Mouse (Mus musculus): ENCODE data around the gene Bach1. TPM values are rescaled to one million over a fixed set of nuclear protein-coding genes. Genes with fewer than 3 reads are reported as not detected.

Gene Bach1
- polyA plus RNA-seq, 1 experiment from 2014 or later, result 22.4 TPM

GRCm38 (mm10) chr16:87701891-87702290 is 3.1 kb downstream of the Bach1 start:
- H3K4me2 ChIP-seq (ENCODE audit: low read depth, low read length), result no peak overlapping the region
- H3K36me3 ChIP-seq (ENCODE audit: control insufficient read depth, insufficient read depth, low read length), result no peaks in the 10 kb centered on the region
- H3K27me3 ChIP-seq (ENCODE audit: control insufficient read depth, insufficient read depth, low read length), result no peaks in the 10 kb centered on the region
- H3K9ac ChIP-seq (replicated peaks; ENCODE audit: low read depth, low read length), result no peak overlapping the region
- H3K4me3 ChIP-seq (ENCODE audit: low read depth, low read length), result no peak overlapping the region
- H3K27ac ChIP-seq (ENCODE audit: low read depth, low read length), result no peak overlapping the region
- ATAC-seq (ENCODE audit: low read depth), result no peak
- 81% methylated on average over 2 of the region's 2 CpGs for WGBS
- H3K9me3 ChIP-seq (ENCODE audit: control insufficient read depth, low read length), result no peaks in the 10 kb centered on the region
- peaks cover 17% of the 10 kb centered on the region; the same call in 1 of the 2 replicates for H3K4me1 ChIP-seq (ENCODE audit: control insufficient read depth, insufficient read depth, low read length)

- no peaks in the 10 kb centered on the region for H3K36me3 ChIP-seq (ENCODE audit: control insufficient read depth, insufficient read depth, low read length)
- no peak overlapping the region for H3K4me2 ChIP-seq (ENCODE audit: low read depth, low read length)
- no peak overlapping the region for H3K27ac ChIP-seq (ENCODE audit: low read depth, low read length)
- H3K9ac ChIP-seq (replicated peaks; ENCODE audit: low read depth, low read length), result no peak overlapping the region
- ATAC-seq (ENCODE audit: low read depth), result no peak
- H3K9me3 ChIP-seq (ENCODE audit: control insufficient read depth, low read length), result no peaks in the 10 kb centered on the region
- H3K4me3 ChIP-seq (ENCODE audit: low read depth, low read length), result no peak overlapping the region
- WGBS, result 92% methylated on average over 5 of the region's 5 CpGs
- H3K4me1 ChIP-seq (ENCODE audit: control insufficient read depth, insufficient read depth, low read length), result peaks cover 22% of the 10 kb centered on the region
- H3K27me3 ChIP-seq (ENCODE audit: control insufficient read depth, insufficient read depth, low read length), result no peaks in the 10 kb centered on the region
Observed at GRCm38 (mm10) chr16:87702881-87703280, 4.1 kb downstream of the Bach1 start.

- Histone ChIP-seq H3K4me2 (ENCODE audit: low read depth, low read length) (no peak overlapping the region), H3K27ac (ENCODE audit: low read depth, low read length) (no peak overlapping the region), H3K36me3 (ENCODE audit: control insufficient read depth, insufficient read depth, low read length) (no peaks in the 10 kb centered on the region), H3K4me3 (ENCODE audit: low read depth, low read length) (no peak overlapping the region), H3K9me3 (ENCODE audit: control insufficient read depth, low read length) (no peaks in the 10 kb centered on the region), H3K27me3 (ENCODE audit: control insufficient read depth, insufficient read depth, low read length) (no peaks in the 10 kb centered on the region), H3K9ac (replicated peaks; ENCODE audit: low read depth, low read length) (no peak overlapping the region), H3K4me1 (ENCODE audit: control insufficient read depth, insufficient read depth, low read length) (peaks cover 25% of the 10 kb centered on the region)
- 72% methylated on average over 5 of the region's 5 CpGs for WGBS
- no peak for ATAC-seq (ENCODE audit: low read depth)
Observed at GRCm38 (mm10) chr16:87704225-87704624, 5.5 kb downstream of the Bach1 start.

GRCm38 (mm10) chr16:87705892-87706589 is 7.3 kb downstream of the Bach1 start:
- Histone ChIP-seq H3K4me1 (ENCODE audit: control insufficient read depth, insufficient read depth, low read length) (peaks cover 19% of the 10 kb centered on the region), H3K9ac (replicated peaks; ENCODE audit: low read depth, low read length) (no peak overlapping the region)
- WGBS, result 75% methylated on average over 19 of the region's 19 CpGs

GRCm38 (mm10) chr16:87707335-87707734 is 8.6 kb downstream of the Bach1 start:
- Histone ChIP-seq H3K4me2 (ENCODE audit: low read depth, low read length) (no peak overlapping the region), H3K27me3 (ENCODE audit: control insufficient read depth, insufficient read depth, low read length) (no peaks in the 10 kb centered on the region), H3K27ac (ENCODE audit: low read depth, low read length) (no peak overlapping the region), H3K4me3 (ENCODE audit: low read depth, low read length) (no peak overlapping the region), H3K4me1 (ENCODE audit: control insufficient read depth, insufficient read depth, low read length) (peaks cover 19% of the 10 kb centered on the region), H3K36me3 (ENCODE audit: control insufficient read depth, insufficient read depth, low read length) (no peaks in the 10 kb centered on the region), H3K9me3 (ENCODE audit: control insufficient read depth, low read length) (no peaks in the 10 kb centered on the region), H3K9ac (replicated peaks; ENCODE audit: low read depth, low read length) (no peak overlapping the region)
- ATAC-seq (ENCODE audit: low read depth), result no peak
- 91% methylated on average over 4 of the region's 4 CpGs for WGBS

More at GRCm38 (mm10) chr16:87705892-87706589, 7.3 kb downstream of the Bach1 start:
- H3K36me3 ChIP-seq (ENCODE audit: control insufficient read depth, insufficient read depth, low read length), result no peaks in the 10 kb centered on the region
- no peaks in the 10 kb centered on the region for H3K27me3 ChIP-seq (ENCODE audit: control insufficient read depth, insufficient read depth, low read length)
- H3K27ac ChIP-seq (ENCODE audit: low read depth, low read length), result no peak overlapping the region
- ATAC-seq (ENCODE audit: low read depth), result no peak
- H3K9me3 ChIP-seq (ENCODE audit: control insufficient read depth, low read length), result no peaks in the 10 kb centered on the region
- no peak overlapping the region for H3K4me3 ChIP-seq (ENCODE audit: low read depth, low read length)
- no peak overlapping the region for H3K4me2 ChIP-seq (ENCODE audit: low read depth, low read length)

- Histone ChIP-seq H3K36me3 (ENCODE audit: control insufficient read depth, insufficient read depth, low read length) (no peaks in the 10 kb centered on the region), H3K4me2 (ENCODE audit: low read depth, low read length) (no peak overlapping the region), H3K27me3 (ENCODE audit: control insufficient read depth, insufficient read depth, low read length) (no peaks in the 10 kb centered on the region), H3K27ac (ENCODE audit: low read depth, low read length) (no peak overlapping the region), H3K9ac (replicated peaks; ENCODE audit: low read depth, low read length) (no peak overlapping the region), H3K4me1 (ENCODE audit: control insufficient read depth, insufficient read depth, low read length) (peaks cover 15% of the 10 kb centered on the region), H3K4me3 (ENCODE audit: low read depth, low read length) (no peak overlapping the region), H3K9me3 (ENCODE audit: control insufficient read depth, low read length) (no peaks in the 10 kb centered on the region)
- 84% methylated on average over 5 of the region's 5 CpGs for WGBS
- ATAC-seq (ENCODE audit: low read depth), result no peak
Observed at GRCm38 (mm10) chr16:87708570-87708969, 9.8 kb downstream of the Bach1 start.

- no peaks in the 10 kb centered on the region for H3K9me3 ChIP-seq (ENCODE audit: control insufficient read depth, low read length)
- H3K27me3 ChIP-seq (ENCODE audit: control insufficient read depth, insufficient read depth, low read length), result no peaks in the 10 kb centered on the region
- no peak overlapping the region for H3K9ac ChIP-seq (replicated peaks; ENCODE audit: low read depth, low read length)
- WGBS, result 81% methylated on average over 5 of the region's 5 CpGs
- no peak overlapping the region for H3K27ac ChIP-seq (ENCODE audit: low read depth, low read length)
- H3K4me3 ChIP-seq (ENCODE audit: low read depth, low read length), result no peak overlapping the region
- no peak for ATAC-seq (ENCODE audit: low read depth)
- H3K4me2 ChIP-seq (ENCODE audit: low read depth, low read length), result no peak overlapping the region
- H3K4me1 ChIP-seq (ENCODE audit: control insufficient read depth, insufficient read depth, low read length), result peaks cover 15% of the 10 kb centered on the region
- no peaks in the 10 kb centered on the region for H3K36me3 ChIP-seq (ENCODE audit: control insufficient read depth, insufficient read depth, low read length)
Observed at GRCm38 (mm10) chr16:87709144-87709543, 10.4 kb downstream of the Bach1 start.

- no peak overlapping the region for H3K9ac ChIP-seq (replicated peaks; ENCODE audit: low read depth, low read length)
- H3K4me2 ChIP-seq (ENCODE audit: low read depth, low read length), result no peak overlapping the region
- no peaks in the 10 kb centered on the region for H3K27me3 ChIP-seq (ENCODE audit: control insufficient read depth, insufficient read depth, low read length)
- WGBS, result 90% methylated on average over 9 of the region's 9 CpGs
- H3K4me3 ChIP-seq (ENCODE audit: low read depth, low read length), result no peak overlapping the region
- no peak overlapping the region for H3K27ac ChIP-seq (ENCODE audit: low read depth, low read length)
- no peaks in the 10 kb centered on the region for H3K36me3 ChIP-seq (ENCODE audit: control insufficient read depth, insufficient read depth, low read length)
- no peaks in the 10 kb centered on the region for H3K9me3 ChIP-seq (ENCODE audit: control insufficient read depth, low read length)
- no peak for ATAC-seq (ENCODE audit: low read depth)
- peaks cover 11% of the 10 kb centered on the region for H3K4me1 ChIP-seq (ENCODE audit: control insufficient read depth, insufficient read depth, low read length)
Observed at GRCm38 (mm10) chr16:87709971-87710370, 11.2 kb downstream of the Bach1 start.

GRCm38 (mm10) chr16:87711961-87712360 is 13.2 kb downstream of the Bach1 start:
- 96% methylated on average over 2 of the region's 2 CpGs for WGBS
- peaks cover 8% of the 10 kb centered on the region for H3K4me1 ChIP-seq (ENCODE audit: control insufficient read depth, insufficient read depth, low read length)
- H3K4me3 ChIP-seq (ENCODE audit: low read depth, low read length), result no peak overlapping the region
- no peak for ATAC-seq (ENCODE audit: low read depth)
- H3K9ac ChIP-seq (replicated peaks; ENCODE audit: low read depth, low read length), result no peak overlapping the region
- H3K9me3 ChIP-seq (ENCODE audit: control insufficient read depth, low read length), result no peaks in the 10 kb centered on the region
- peaks cover 9% of the 10 kb centered on the region; the same call in 1 of the 2 replicates for H3K36me3 ChIP-seq (ENCODE audit: control insufficient read depth, insufficient read depth, low read length)
- H3K27ac ChIP-seq (ENCODE audit: low read depth, low read length), result no peak overlapping the region
- H3K4me2 ChIP-seq (ENCODE audit: low read depth, low read length), result no peak overlapping the region
- H3K27me3 ChIP-seq (ENCODE audit: control insufficient read depth, insufficient read depth, low read length), result no peaks in the 10 kb centered on the region

Data from neural tube, embryonic 14.5 days (tissue).